Mouse (Mus musculus) telencephalon, adult 2 months (tissue): ENCODE measurements around the gene Coro1b.

Experiments used
- DNase-seq: peaks from one replicate; pipeline ENCODE4 v3.0.0-alpha.2; 2011; ENCODE audit warnings: low read depth, low spot score

Gene Coro1b

DNA sequence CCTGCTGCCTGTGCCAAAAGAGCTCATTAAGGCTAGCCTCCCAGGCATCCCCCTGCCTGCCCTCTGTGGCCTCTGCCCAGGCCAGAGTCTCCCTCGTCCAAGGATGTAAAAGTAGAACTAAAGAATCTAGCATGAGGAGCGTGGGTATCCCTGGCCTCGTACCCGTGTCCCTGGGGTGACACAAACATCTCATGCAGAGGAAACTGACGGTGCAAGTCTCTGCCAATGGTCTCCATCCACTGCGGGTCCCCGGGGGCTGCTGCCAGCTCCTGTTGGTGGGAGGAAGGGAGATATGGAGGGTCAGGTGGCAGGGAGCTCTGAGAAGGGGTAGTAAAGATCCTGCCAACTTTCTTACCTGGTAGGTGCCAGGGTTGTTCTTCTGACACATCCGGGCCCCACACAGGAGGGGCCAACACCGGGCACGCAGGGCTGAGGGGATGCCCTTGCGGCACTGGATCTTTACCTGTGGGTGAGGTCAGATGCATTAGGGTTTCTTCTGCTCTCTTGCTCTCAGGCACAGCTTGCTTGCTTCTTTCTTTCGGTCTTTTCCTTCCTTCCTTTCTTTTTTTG lies 40.7 kb downstream of the Coro1b start:
- DNase-seq: no peak

DNA sequence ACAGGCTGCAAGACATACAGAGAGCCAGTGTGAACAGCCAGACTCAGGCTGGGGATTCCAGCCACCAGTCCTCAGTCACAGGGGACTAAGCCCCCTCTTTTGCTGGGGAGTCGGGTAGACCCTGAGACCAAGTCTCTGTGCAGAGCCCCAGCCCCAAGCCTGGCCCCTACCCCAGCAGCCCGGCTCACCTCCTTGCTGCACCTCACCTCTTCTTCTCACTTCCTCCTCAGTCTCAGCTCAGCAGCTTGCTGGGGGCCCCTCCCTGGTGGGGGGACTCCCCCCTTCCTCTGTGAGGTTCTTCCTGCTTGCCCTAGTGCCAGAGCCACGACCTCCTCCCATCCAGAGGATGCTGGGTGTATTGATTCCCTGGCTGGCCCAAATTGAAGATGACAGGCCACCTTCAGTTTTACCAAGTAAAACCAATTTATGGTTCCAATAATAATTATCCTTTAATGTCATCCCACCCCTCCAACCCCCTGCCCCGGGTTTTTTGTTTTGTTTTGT lies 42.5 kb downstream of the Coro1b start, which contains the start of gene Tbc1d10c:
Gene Tbc1d10c, minus strand, starts transcription at position 454 of the 504 bp plus-strand sequence.
- DNase-seq: no peak

GRCm38 (mm10) chr19:4191528-4192250 lies 43.3 kb downstream of the Coro1b start, which contains the start of gene Ppp1ca:
Gene Ppp1ca (plus strand): TSS chr19:4192065.
- DNase-seq: peak; percentile 80

DNA sequence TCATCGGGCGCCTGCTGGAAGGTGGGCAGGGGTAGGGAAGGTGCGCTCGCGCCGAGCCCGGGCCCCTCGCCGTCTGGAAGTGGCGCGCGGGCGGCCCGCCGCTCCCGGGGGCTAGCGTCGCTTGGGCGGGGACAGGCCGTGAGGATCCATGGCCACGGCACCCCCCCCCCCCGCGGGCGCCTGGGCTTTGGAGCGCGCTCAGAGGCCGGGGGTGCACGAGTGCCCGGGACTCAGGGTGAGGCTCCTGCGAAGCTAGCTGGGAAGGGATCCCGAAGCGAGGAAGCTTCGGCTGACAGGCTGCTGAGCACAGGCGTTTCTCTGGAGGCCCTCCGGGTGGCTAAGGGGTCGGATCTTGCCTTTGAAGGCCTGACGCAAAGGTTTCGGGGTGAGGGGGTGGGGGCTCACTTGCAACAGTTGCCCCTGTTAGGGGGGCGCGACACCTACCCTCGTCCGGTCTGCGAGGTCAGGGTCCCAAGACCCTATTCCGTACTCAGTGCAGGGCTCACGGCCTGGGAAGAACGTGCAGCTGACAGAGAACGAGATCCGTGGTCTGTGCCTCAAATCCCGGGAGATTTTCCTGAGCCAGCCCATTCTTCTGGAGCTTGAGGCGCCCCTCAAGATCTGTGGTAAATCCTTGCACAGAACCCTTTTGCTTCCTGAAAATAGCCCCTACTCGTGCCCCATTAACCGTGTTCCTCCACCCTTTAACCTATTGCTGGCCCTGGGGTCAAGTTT lies 44.0 kb downstream of the Coro1b start:
- no peak for DNase-seq

GRCm38 (mm10) chr19:4193129-4193528 lies 44.7 kb downstream of the Coro1b start:
- no peak for DNase-seq

GRCm38 (mm10) chr19:4194021-4194724 lies 45.8 kb downstream of the Coro1b start:
- DNase-seq: no peak

DNA sequence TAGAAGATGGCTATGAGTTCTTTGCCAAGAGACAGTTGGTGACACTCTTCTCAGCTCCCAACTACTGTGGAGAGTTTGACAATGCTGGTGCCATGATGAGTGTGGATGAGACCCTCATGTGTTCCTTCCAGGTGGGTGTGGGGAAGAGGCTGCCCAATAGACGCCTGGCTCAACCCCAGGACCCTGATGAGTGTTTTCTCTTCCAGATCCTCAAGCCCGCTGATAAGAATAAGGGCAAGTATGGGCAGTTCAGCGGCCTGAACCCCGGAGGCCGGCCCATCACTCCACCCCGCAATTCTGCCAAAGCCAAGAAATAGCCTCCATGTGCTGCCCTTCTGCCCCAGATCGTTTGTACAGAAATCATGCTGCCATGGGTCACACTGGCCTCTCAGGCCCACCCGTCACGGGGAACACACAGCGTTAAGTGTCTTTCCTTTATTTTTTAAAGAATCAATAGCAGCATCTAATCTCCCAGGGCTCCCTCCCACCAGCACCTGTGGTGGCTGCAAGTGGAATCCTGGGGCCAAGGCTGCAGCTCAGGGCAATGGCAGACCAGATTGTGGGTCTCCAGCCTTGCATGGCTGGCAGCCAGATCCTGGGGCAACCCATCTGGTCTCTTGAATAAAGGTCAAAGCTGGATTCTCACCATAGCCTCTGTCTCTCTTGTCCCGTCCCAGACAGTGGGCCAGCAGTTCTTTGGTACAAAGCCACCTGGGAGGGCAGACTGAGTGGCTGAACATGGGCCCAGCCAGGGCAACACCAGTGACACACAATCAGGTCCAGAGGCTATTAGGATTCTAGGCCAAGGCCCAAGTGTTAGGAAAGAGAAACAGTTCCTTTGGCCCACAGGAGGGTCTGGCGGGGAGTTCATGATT lies 46.6 kb downstream of the Coro1b start:
- DNase-seq: no peak

DNA sequence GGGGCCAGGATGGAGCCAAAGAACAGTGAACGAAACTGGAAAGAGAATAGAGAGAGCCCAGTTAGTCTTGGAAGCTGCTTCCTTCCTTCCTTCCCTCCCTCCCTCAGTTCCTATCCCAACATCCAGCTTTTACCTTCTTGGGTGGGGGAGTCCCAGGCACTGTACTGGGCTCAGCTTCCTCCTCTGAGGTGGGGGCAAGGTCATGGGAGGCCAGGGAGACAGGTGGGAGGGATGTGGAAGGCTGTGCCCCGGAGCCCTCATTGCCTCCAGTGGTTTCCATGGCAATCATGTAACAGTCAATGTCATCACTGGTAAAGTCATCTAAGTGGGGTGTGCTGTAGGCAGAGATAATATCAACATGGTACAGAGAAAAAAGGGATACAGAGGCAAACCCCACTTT lies 47.6 kb downstream of the Coro1b start:
- no peak for DNase-seq

DNA sequence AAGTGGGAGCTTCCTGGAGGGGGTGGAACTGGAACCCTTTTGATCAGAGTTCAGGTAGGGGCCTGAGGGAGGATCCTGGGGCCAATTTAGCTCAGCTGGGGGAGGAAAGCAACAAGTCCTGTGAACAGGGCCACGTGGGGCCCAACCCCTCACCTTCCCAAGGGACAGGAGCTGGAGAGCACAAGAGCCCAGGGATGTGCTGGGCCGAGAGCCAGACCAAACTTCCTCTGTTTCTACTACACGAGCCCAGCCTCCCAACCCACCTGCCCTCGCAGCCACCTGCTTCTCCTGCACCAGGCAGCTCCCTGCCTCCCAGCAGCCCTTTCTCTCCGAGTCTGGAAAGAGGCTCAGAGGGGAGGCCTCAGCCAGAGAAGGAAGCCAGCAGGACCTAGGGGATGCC lies 48.1 kb downstream of the Coro1b start:
- DNase-seq: no peak

GRCm38 (mm10) chr19:4197180-4197579 lies 48.8 kb downstream of the Coro1b start:
- DNase-seq: no peak

GRCm38 (mm10) chr19:4201291-4201909 lies 53.0 kb downstream of the Coro1b start, which contains the start of gene Rad9a:
Gene Rad9a (minus strand): TSS chr19:4201662.
- DNase-seq: peak; percentile 95

- no peak for DNase-seq
Observed at GRCm38 (mm10) chr19:4202149-4202548, 53.7 kb downstream of the Coro1b start.

GRCm38 (mm10) chr19:4203148-4203547 lies 54.7 kb downstream of the Coro1b start:
- DNase-seq: no peak
